8 mouse cellular contexts compared by ENCODE assay signal in genomic region chr3:53464146-53464698, GRCm38 (mm10). TPM values are rescaled to one million over a fixed set of nuclear protein-coding genes. Genes with fewer than 3 reads are reported as not detected.
DNase-seq lines count a peak whose midpoint lies in the region; ATAC-seq and TF ChIP-seq lines count a peak whose summit lies in the region.

No protein-coding gene starts in this region.

- H3K9me3 ChIP-seq in intestine, embryonic 16.5 days (ENCODE audit: control insufficient read depth, low read length) = no peaks in the 10 kb centered on the region
- H3K9me3 ChIP-seq in neural tube, embryonic 15.5 days (replicated peaks) = no peaks in the 10 kb centered on the region

- peaks cover 27% of the 10 kb centered on the region for H3K4me1 ChIP-seq in intestine, embryonic 16.5 days (ENCODE audit: control insufficient read depth, insufficient read depth, low read length)
- H3K4me1 ChIP-seq in neural tube, embryonic 15.5 days = peaks cover 63% of the 10 kb centered on the region

- no peak for DNase-seq in gastrocnemius, adult 2 months
- DNase-seq in gastrocnemius, adult 8-10 months (ENCODE audit: low spot score in 2 of 2) = no peak
- peak; percentile 53 for DNase-seq in 3T3-L1 (ENCODE audit: low read depth, low spot score)
- peak; percentile 25 for DNase-seq in embryo, embryonic 9.5 days (ENCODE audit: extremely low spot score)
- no peak for DNase-seq in gastrocnemius, postnatal 4 days (ENCODE audit: low spot score in 2 of 2)
- no peak for DNase-seq in layer of hippocampus, adult 8-10 months (ENCODE audit: low spot score in 2 of 2)

- H3K27ac ChIP-seq in gastrocnemius, adult 2 months = peak overlapping the region; percentile 98
- H3K27ac ChIP-seq in intestine, embryonic 16.5 days (ENCODE audit: low read length) = no peak overlapping the region
- H3K27ac ChIP-seq in neural tube, embryonic 15.5 days (replicated peaks) = peak overlapping the region; percentile 93

- intact Hi-C loops in gastrocnemius, adult 2 months (cut with DNase I) = loop anchor here (5.0 kb wide), 1 partner anchor 447 kb away; the partner anchor contains the start of gene Cog6

- TF ChIP-seq CTCF in gastrocnemius, adult 2 months (IDR thresholded peaks at IDR 0.05) = no peak

- no peak for ATAC-seq in intestine, embryonic 16.5 days
- no peak for ATAC-seq in neural tube, embryonic 15.5 days (ENCODE audit: low FRiP score)

- no peaks in the 10 kb centered on the region for H3K36me3 ChIP-seq in intestine, embryonic 16.5 days (ENCODE audit: control insufficient read depth, insufficient read depth, low read length)
- H3K36me3 ChIP-seq in neural tube, embryonic 15.5 days = peaks cover 20% of the 10 kb centered on the region

- H3K4me2 ChIP-seq in intestine, embryonic 16.5 days (ENCODE audit: low read depth, low read length) = peak overlapping the region; percentile 73
- peak overlapping the region; percentile 88 for H3K4me2 ChIP-seq in neural tube, embryonic 15.5 days

- H3K4me3 ChIP-seq in gastrocnemius, adult 2 months = peak overlapping the region; percentile 100
- H3K4me3 ChIP-seq in intestine, embryonic 16.5 days (ENCODE audit: low read length) = peak overlapping the region; percentile 97
- peak overlapping the region; percentile 60 for H3K4me3 ChIP-seq in neural tube, embryonic 15.5 days (replicated peaks)

- peak overlapping the region; percentile 94 for H3K9ac ChIP-seq in intestine, embryonic 16.5 days (ENCODE audit: low read depth, low read length)
- H3K9ac ChIP-seq in neural tube, embryonic 15.5 days (replicated peaks) = peak overlapping the region; percentile 84

- H3K27me3 ChIP-seq in intestine, embryonic 16.5 days (replicated peaks; ENCODE audit: control insufficient read depth, insufficient read depth, low read length) = no peaks in the 10 kb centered on the region
- no peaks in the 10 kb centered on the region for H3K27me3 ChIP-seq in neural tube, embryonic 15.5 days (replicated peaks)

- WGBS in intestine, embryonic 16.5 days = under 1% methylated on average over 20 of the region's 20 CpGs
- WGBS in neural tube, embryonic 15.5 days = 0% methylated on average over 20 of the region's 20 CpGs

RNA-seq across cellular contexts. Expression of gene Proser1, which starts 0.8 kb away (rescaled TPM):
- 1 to 10 TPM; 7.0 to 7.4 TPM for total RNA-seq in gastrocnemius, adult 2 months (2021)
- 1 to 10 TPM; 4.1 to 6.6 (median 5.1) TPM for total RNA-seq in gastrocnemius, adult 8-10 months (2022)
- polyA plus RNA-seq in intestine, embryonic 16.5 days (2015; fragmentation: Nextera tagmentation; extraction: Ambion mirVana) = 10.1 and 10.7 TPM in 2 replicates
- 16.6 and 19.1 TPM in 2 replicates for polyA plus RNA-seq in neural tube, embryonic 15.5 days (2015; fragmentation: Nextera tagmentation; extraction: Ambion mirVana)
- 10 to 100 TPM; 14.8 to 19.7 TPM for total RNA-seq in gastrocnemius, postnatal 4 days (2021)
- 10 to 100 TPM; 23.8 to 26.5 (median 24.1) TPM for total RNA-seq in layer of hippocampus, adult 8-10 months (2022)

RNA-seq across cellular contexts. Expression of gene Nhlrc3, which starts 1.1 kb away (rescaled TPM):
- 1 to 10 TPM; 2.1 to 2.9 TPM for total RNA-seq in gastrocnemius, adult 2 months (2021)
- 1 to 10 TPM; 1.5 to 2.9 (median 2.4) TPM for total RNA-seq in gastrocnemius, adult 8-10 months (2022)
- 19.3 and 23.0 TPM in 2 replicates for polyA plus RNA-seq in intestine, embryonic 16.5 days (2015; fragmentation: Nextera tagmentation; extraction: Ambion mirVana)
- 7.0 and 8.9 TPM in 2 replicates for polyA plus RNA-seq in neural tube, embryonic 15.5 days (2015; fragmentation: Nextera tagmentation; extraction: Ambion mirVana)
- total RNA-seq in gastrocnemius, postnatal 4 days (2021) = 1 to 10 TPM; 7.3 to 7.9 TPM
- 10 to 100 TPM in 3 of 4 experiments, 1 to 10 TPM in 1; 8.3 to 12.6 (median 10.9) TPM for total RNA-seq in layer of hippocampus, adult 8-10 months (2022)

RNA-seq across cellular contexts. Expression of gene Stoml3, which starts 24.2 kb away (rescaled TPM):
- not detected for total RNA-seq in gastrocnemius, adult 2 months (2021)
- total RNA-seq in gastrocnemius, adult 8-10 months (2022) = not detected
- not detected in 2 replicates for polyA plus RNA-seq in intestine, embryonic 16.5 days (2015; fragmentation: Nextera tagmentation; extraction: Ambion mirVana)
- 0.19 TPM in 2 replicates for polyA plus RNA-seq in neural tube, embryonic 15.5 days (2015; fragmentation: Nextera tagmentation; extraction: Ambion mirVana)
- total RNA-seq in gastrocnemius, postnatal 4 days (2021) = not detected
- total RNA-seq in layer of hippocampus, adult 8-10 months (2022) = 1 to 10 TPM in 1 of 4 experiments, under 1 TPM in 3; 0.87 to 1.5 (median 0.95) TPM

Comparison
In these comparisons a context has a peak if more than half of its experiments do, and no peak if none do; other contexts are left out.
1. DNase-seq: peak in 3T3-L1 (single experiment) and embryo, embryonic 9.5 days (single experiment); none in gastrocnemius, adult 2 months (single experiment), gastrocnemius, adult 8-10 months (0 of 2), gastrocnemius, postnatal 4 days (0 of 2) and layer of hippocampus, adult 8-10 months (0 of 2).
2. Peak in every context shown above with its lines, with median percentiles within 50 percentile points of each other: H3K4me3 ChIP-seq.